In the genomic region with DNA sequence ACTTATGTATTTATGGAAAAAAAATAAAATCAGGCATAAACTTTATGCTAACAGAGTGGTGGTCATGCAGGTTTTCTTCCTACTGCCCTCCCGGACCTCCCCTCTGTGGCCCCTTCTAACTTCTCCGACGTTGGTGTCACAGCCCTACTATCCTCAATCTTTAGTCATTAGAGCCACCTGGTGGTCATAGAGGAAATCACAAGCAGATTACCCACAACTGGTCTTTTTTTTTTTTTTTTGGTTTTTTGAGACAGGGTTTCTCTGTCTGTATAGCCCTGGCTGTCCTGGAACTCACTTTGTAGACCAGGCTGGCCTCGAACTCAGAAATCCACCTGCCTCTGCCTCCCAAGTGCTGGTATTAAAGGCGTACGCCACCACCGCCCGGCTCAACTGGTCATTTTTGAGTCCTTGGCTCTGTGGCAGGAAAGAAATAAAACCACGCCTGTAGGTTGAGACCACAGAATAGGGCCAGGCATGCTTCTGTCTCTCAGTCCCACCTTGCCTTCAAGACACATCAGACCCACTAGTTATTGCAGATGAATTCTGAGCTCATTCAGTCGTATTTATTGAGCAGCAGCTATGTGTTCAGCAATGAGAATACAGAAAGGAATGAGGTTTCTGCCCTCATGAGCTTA, we compare ENCODE assay signal across 8 mouse cellular contexts. TPM values are rescaled to one million over a fixed set of nuclear protein-coding genes. Genes with fewer than 3 reads are reported as not detected.
DNase-seq lines count a peak whose midpoint lies in the region; TF ChIP-seq lines count a peak whose summit lies in the region.

No protein-coding gene starts in this region.

- H3K36me3 ChIP-seq in E14TG2a.4 (ENCODE audit: insufficient read depth, low read length), result peaks cover 24% of the 10 kb centered on the region

- no peaks in the 10 kb centered on the region for H3K9me3 ChIP-seq in E14TG2a.4 (ENCODE audit: low read length)

- DNase-seq in gastrocnemius, adult 18-20 months (ENCODE audit: low spot score), result peak; percentile 78
- no peak for DNase-seq in gastrocnemius, postnatal 25 days
- peak; percentile 90 to 93 for DNase-seq in cerebellum, postnatal 10 days
- peak; percentile 83 for DNase-seq in heart, adult 8-10 months (ENCODE audit: low spot score)
- peak in 1 of 2 experiments; percentile 76 for DNase-seq in layer of hippocampus, adult 2 months (ENCODE audit: low spot score in 2 of 2)
- DNase-seq in lung, postnatal 14 days, result peak; percentile 82
- peak; percentile 55 to 74 for DNase-seq in spleen, postnatal 36 days (ENCODE audit: low spot score in 2 of 2)

- H3K4me3 ChIP-seq in E14TG2a.4 (replicated peaks; ENCODE audit: low read length), result no peak overlapping the region
- H3K4me3 ChIP-seq in layer of hippocampus, adult 2 months, result no peak overlapping the region

- H3K27ac ChIP-seq in layer of hippocampus, adult 2 months, result peak overlapping the region; percentile 59; the same call in 1 of the 2 replicates

- peaks cover 34% of the 10 kb centered on the region for H3K4me1 ChIP-seq in E14TG2a.4 (replicated peaks; ENCODE audit: low read depth, low read length)

- peak; percentile 48 for TF ChIP-seq CTCF in E14TG2a.4 (conservative IDR thresholded peaks at IDR 0.05; ENCODE audit: low read length)
- TF ChIP-seq CTCF in layer of hippocampus, adult 2 months (conservative IDR thresholded peaks at IDR 0.05), result peak; percentile 83

- H3K27me3 ChIP-seq in E14TG2a.4 (ENCODE audit: insufficient read depth, low read length), result no peaks in the 10 kb centered on the region

RNA-seq across cellular contexts. Expression of a gene that starts 4.8 kb away (rescaled TPM):
- 10 to 100 TPM; 70.5 to 72.1 TPM for total RNA-seq in gastrocnemius, adult 18-20 months (2021)
- 10 to 100 TPM; 60.4 to 65.0 TPM for total RNA-seq in gastrocnemius, postnatal 25 days (2021)
- total RNA-seq in heart, adult 8-10 months (2022), result 100 to 1,000 TPM; 109 to 140 (median 120) TPM
- 100 to 1,000 TPM; 109 to 127 TPM for total RNA-seq in layer of hippocampus, adult 2 months (2021)

RNA-seq across cellular contexts. Expression of a gene that starts 4.9 kb away (rescaled TPM):
- 10 to 100 TPM; 29.3 to 33.0 TPM for total RNA-seq in gastrocnemius, adult 18-20 months (2021)
- total RNA-seq in gastrocnemius, postnatal 25 days (2021), result 10 to 100 TPM; 26.5 to 26.9 TPM
- total RNA-seq in heart, adult 8-10 months (2022), result 10 to 100 TPM; 33.3 to 39.8 (median 36.9) TPM
- 10 to 100 TPM; 43.6 to 45.0 TPM for total RNA-seq in layer of hippocampus, adult 2 months (2021)

RNA-seq across cellular contexts. Expression of a gene that starts 7.5 kb away (rescaled TPM):
- total RNA-seq in gastrocnemius, adult 18-20 months (2021), result 1 to 10 TPM; 2.6 to 4.1 TPM
- total RNA-seq in gastrocnemius, postnatal 25 days (2021), result 1 to 10 TPM; 6.1 to 7.0 TPM
- total RNA-seq in heart, adult 8-10 months (2022), result 10 to 100 TPM; 13.2 to 24.7 (median 19.5) TPM
- total RNA-seq in layer of hippocampus, adult 2 months (2021), result 1 to 10 TPM; 2.6 to 5.0 TPM

RNA-seq across cellular contexts. Expression of a gene that starts 21.3 kb away (rescaled TPM):
- total RNA-seq in gastrocnemius, adult 18-20 months (2021), result 1 to 10 TPM; 5.7 to 7.9 TPM
- total RNA-seq in gastrocnemius, postnatal 25 days (2021), result 10 to 100 TPM; 12.0 to 13.9 TPM
- total RNA-seq in heart, adult 8-10 months (2022), result 10 to 100 TPM; 16.7 to 20.4 (median 18.3) TPM
- total RNA-seq in layer of hippocampus, adult 2 months (2021), result 100 to 1,000 TPM; 541 to 561 TPM

RNA-seq across cellular contexts. Expression of a gene that starts 23.0 kb away (rescaled TPM):
- 10 to 100 TPM; 19.6 to 22.0 TPM for total RNA-seq in gastrocnemius, adult 18-20 months (2021)
- 10 to 100 TPM; 23.9 to 27.7 TPM for total RNA-seq in gastrocnemius, postnatal 25 days (2021)
- 10 to 100 TPM; 19.1 to 26.2 (median 22.3) TPM for total RNA-seq in heart, adult 8-10 months (2022)
- 10 to 100 TPM; 34.3 to 40.9 TPM for total RNA-seq in layer of hippocampus, adult 2 months (2021)
